Mouse (Mus musculus): Measurements from ENCODE around the gene Itga8. TPM values are rescaled to one million over a fixed set of nuclear protein-coding genes. Genes with fewer than 3 reads are reported as not detected.
A peak's percentile ranks its signal among the peaks of the same experiment; 100 is the strongest.

Itga8 gene
- total RNA-seq (2017) = 4.3 and 8.1 TPM in 2 replicates

- ATAC-seq (ENCODE audit: extremely low read depth, insufficient number of reproducible peaks, low FRiP score, poor library complexity, severe bottlenecking) = peak; percentile 84
Observed at GRCm38 (mm10) chr2:12301431-12302170, at the start of gene Itga8. Gene Itga8, minus strand, starts transcription at chr2:12301922.

- ATAC-seq (ENCODE audit: extremely low read depth, insufficient number of reproducible peaks, low FRiP score, poor library complexity, severe bottlenecking) = no peak
Observed at GRCm38 (mm10) chr2:12348914-12349313, 47.2 kb upstream of the Itga8 start.

GRCm38 (mm10) chr2:12331962-12332361, 30.2 kb upstream of the Itga8 start:
- ATAC-seq (ENCODE audit: extremely low read depth, insufficient number of reproducible peaks, low FRiP score, poor library complexity, severe bottlenecking) = no peak

- ATAC-seq (ENCODE audit: extremely low read depth, insufficient number of reproducible peaks, low FRiP score, poor library complexity, severe bottlenecking) = no peak
Observed at GRCm38 (mm10) chr2:12329620-12330019, 27.9 kb upstream of the Itga8 start.

- ATAC-seq (ENCODE audit: extremely low read depth, insufficient number of reproducible peaks, low FRiP score, poor library complexity, severe bottlenecking) = no peak
Observed at GRCm38 (mm10) chr2:12329068-12329407, 27.3 kb upstream of the Itga8 start.

- ATAC-seq (ENCODE audit: extremely low read depth, insufficient number of reproducible peaks, low FRiP score, poor library complexity, severe bottlenecking) = no peak
Observed at GRCm38 (mm10) chr2:12328355-12329067, 26.8 kb upstream of the Itga8 start.

GRCm38 (mm10) chr2:12327691-12328354, 26.1 kb upstream of the Itga8 start:
- no peak for ATAC-seq (ENCODE audit: extremely low read depth, insufficient number of reproducible peaks, low FRiP score, poor library complexity, severe bottlenecking)

- ATAC-seq (ENCODE audit: extremely low read depth, insufficient number of reproducible peaks, low FRiP score, poor library complexity, severe bottlenecking) = peak; percentile 53; the same call in 1 of the 2 replicates
Observed at GRCm38 (mm10) chr2:12327216-12327615, 25.5 kb upstream of the Itga8 start.

- ATAC-seq (ENCODE audit: extremely low read depth, insufficient number of reproducible peaks, low FRiP score, poor library complexity, severe bottlenecking) = no peak
Observed at GRCm38 (mm10) chr2:12325868-12326267, 24.1 kb upstream of the Itga8 start.

GRCm38 (mm10) chr2:12325417-12325816, 23.7 kb upstream of the Itga8 start:
- ATAC-seq (ENCODE audit: extremely low read depth, insufficient number of reproducible peaks, low FRiP score, poor library complexity, severe bottlenecking) = no peak

- no peak for ATAC-seq (ENCODE audit: extremely low read depth, insufficient number of reproducible peaks, low FRiP score, poor library complexity, severe bottlenecking)
Observed at GRCm38 (mm10) chr2:12320914-12321313, 19.2 kb upstream of the Itga8 start.

- ATAC-seq (ENCODE audit: extremely low read depth, insufficient number of reproducible peaks, low FRiP score, poor library complexity, severe bottlenecking) = peak; percentile 15; the same call in 1 of the 2 replicates
Observed at GRCm38 (mm10) chr2:12318715-12319114, 17.0 kb upstream of the Itga8 start.

- no peak for ATAC-seq (ENCODE audit: extremely low read depth, insufficient number of reproducible peaks, low FRiP score, poor library complexity, severe bottlenecking)
Observed at GRCm38 (mm10) chr2:12318036-12318435, 16.3 kb upstream of the Itga8 start.

- peak; percentile 93 for ATAC-seq (ENCODE audit: extremely low read depth, insufficient number of reproducible peaks, low FRiP score, poor library complexity, severe bottlenecking)
Observed at GRCm38 (mm10) chr2:12317343-12317742, 15.6 kb upstream of the Itga8 start.

GRCm38 (mm10) chr2:12316361-12316760, 14.6 kb upstream of the Itga8 start:
- ATAC-seq (ENCODE audit: extremely low read depth, insufficient number of reproducible peaks, low FRiP score, poor library complexity, severe bottlenecking) = no peak

GRCm38 (mm10) chr2:12314028-12314427, 12.3 kb upstream of the Itga8 start:
- no peak; the same call in 1 of the 2 replicates for ATAC-seq (ENCODE audit: extremely low read depth, insufficient number of reproducible peaks, low FRiP score, poor library complexity, severe bottlenecking)

GRCm38 (mm10) chr2:12308466-12308865, 6.7 kb upstream of the Itga8 start:
- ATAC-seq (ENCODE audit: extremely low read depth, insufficient number of reproducible peaks, low FRiP score, poor library complexity, severe bottlenecking) = no peak

- no peak for ATAC-seq (ENCODE audit: extremely low read depth, insufficient number of reproducible peaks, low FRiP score, poor library complexity, severe bottlenecking)
Observed at GRCm38 (mm10) chr2:12307311-12307710, 5.6 kb upstream of the Itga8 start.

- no peak for ATAC-seq (ENCODE audit: extremely low read depth, insufficient number of reproducible peaks, low FRiP score, poor library complexity, severe bottlenecking)
Observed at GRCm38 (mm10) chr2:12305064-12305650, 3.4 kb upstream of the Itga8 start.

All from neutrophil, adult 5-6 weeks (primary cell).